Mouse (Mus musculus) kidney, embryonic 16.5 days (tissue): Measurements from ENCODE around the gene Tph2. TPM values are rescaled to one million over a fixed set of nuclear protein-coding genes. Genes with fewer than 3 reads are reported as not detected.
"Not testable (repeated sequence)": the region's sequence is repeated elsewhere in the genome, so short reads cannot be mapped to it uniquely, and the experiment has no call there.

ENCODE experiments used
- ATAC-seq: fragments of 200-750 bp; cut with Nextera tagmentation; 2 replicates; pipeline ENCODE4 v1.8.0; 2017; ENCODE audit warnings: moderate TSS enrichment; ENCODE audit not compliant: low FRiP score, low TSS enrichment
- H3K27ac ChIP-seq: fragments of 300-500 bp; sonication (generic); 2 replicates; pipeline ENCODE4 v1.5.1; 2014; ENCODE audit warnings: low read length
- H3K27me3 ChIP-seq: fragments of 300-500 bp; sonication (generic); 2 replicates; pipeline ENCODE4 v1.6.1; 2014; ENCODE audit warnings: low read length, control low read depth, mixed read lengths; ENCODE audit not compliant: insufficient read depth
- H3K36me3 ChIP-seq: fragments of 300-500 bp; sonication (generic); 2 replicates; pipeline ENCODE4 v1.6.1; 2014; ENCODE audit warnings: low read length, control low read depth, mixed read lengths; ENCODE audit not compliant: insufficient read depth
- H3K4me1 ChIP-seq: fragments of 300-500 bp; sonication (generic); 2 replicates; pipeline ENCODE4 v1.6.1; 2014; ENCODE audit warnings: low read length, control low read depth, mixed read lengths; ENCODE audit not compliant: insufficient read depth
- H3K4me2 ChIP-seq: fragments of 300-500 bp; sonication (generic); replicated peaks from 2 replicates; pipeline ENCODE4 v1.6.1; 2014; ENCODE audit warnings: low read depth, low read length
- H3K4me3 ChIP-seq: fragments of 300-500 bp; sonication (generic); 2 replicates; pipeline ENCODE4 v1.5.1; 2014; ENCODE audit warnings: mild to moderate bottlenecking, low read length
- H3K9ac ChIP-seq: fragments of 300-500 bp; sonication (generic); replicated peaks from 2 replicates; pipeline ENCODE4 v1.6.1; 2014; ENCODE audit warnings: low read length
- H3K9me3 ChIP-seq: fragments of 300-500 bp; sonication (generic); 2 replicates; pipeline ENCODE4 v1.6.1; 2016; ENCODE audit warnings: low read length, control low read depth
- WGBS: fragments of 180-500 bp; shearing (Covaris S2); extraction: QIAGEN DNeasy Blood & Tissue Kit; methylation state at CpG from one replicate; pipeline ENCODE4 v1.1.7; 2014; 5-methylcytosine and 5-hydroxymethylcytosine counted together
- polyA plus RNA-seq: library from polyadenylated mRNA; unstranded; fragments of >200 nt; fragmentation: Nextera tagmentation; extraction: Ambion mirVana; gene quantifications from 2 replicates; pipeline ENCODE4 v1.2.1, GENCODE M21; 2015

Tph2 gene
- polyA plus RNA-seq, 1 experiment from 2014 or later: 0.06 TPM

DNA sequence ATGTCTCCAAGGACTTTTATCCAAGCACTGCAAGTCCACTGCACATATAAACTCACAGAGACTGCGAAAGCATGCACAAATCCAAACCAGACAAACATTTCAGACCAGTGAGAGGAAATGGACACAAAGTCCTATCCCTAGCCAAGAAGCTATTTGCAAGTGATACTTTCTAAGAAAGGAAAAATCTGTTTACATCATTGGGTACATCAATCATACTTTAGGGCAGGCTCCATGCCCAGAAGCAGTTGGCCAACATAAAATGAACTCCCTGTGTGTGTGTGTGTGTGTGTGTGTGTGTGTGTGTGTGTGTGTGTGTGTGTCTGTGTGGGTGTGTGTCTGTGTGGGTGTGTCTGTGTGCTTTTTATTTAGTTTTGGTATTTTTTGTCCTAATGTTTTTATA is 2.6 kb upstream of the Tph2 start:
- no peak overlapping the region for H3K4me3 ChIP-seq
- H3K27ac ChIP-seq: no peak overlapping the region
- no peaks in the 10 kb centered on the region for H3K27me3 ChIP-seq
- H3K4me2 ChIP-seq: no peak overlapping the region
- no peaks in the 10 kb centered on the region for H3K9me3 ChIP-seq
- 81% methylated on average over 1 of the region's 1 CpGs for WGBS
- no peak for ATAC-seq
- no peak overlapping the region for H3K9ac ChIP-seq
- no peaks in the 10 kb centered on the region for H3K36me3 ChIP-seq
- H3K4me1 ChIP-seq: no peaks in the 10 kb centered on the region

DNA sequence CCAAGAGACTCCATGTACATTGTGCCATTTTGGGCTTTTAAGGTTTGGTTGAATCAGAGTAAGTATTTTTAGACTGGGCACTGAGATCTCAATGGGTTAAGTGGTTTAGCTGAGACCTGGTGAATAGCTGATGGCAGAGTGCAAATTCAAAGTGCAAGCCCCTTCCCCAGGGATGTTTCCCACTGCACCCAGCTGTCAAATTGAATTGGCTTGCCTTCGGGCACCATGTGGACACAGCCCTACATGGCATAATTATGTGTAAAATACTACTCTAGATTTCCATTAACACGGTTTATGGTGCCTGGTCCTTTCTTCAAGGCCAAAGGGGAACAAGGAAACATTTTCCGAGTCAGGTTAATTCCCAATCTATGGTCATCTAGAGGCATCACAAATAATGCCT is 3.8 kb downstream of the Tph2 start:
- 68% methylated on average over 3 of the region's 3 CpGs for WGBS
- Histone ChIP-seq H3K27me3 (no peaks in the 10 kb centered on the region), H3K4me3 (no peak overlapping the region), H3K9me3 (no peaks in the 10 kb centered on the region), H3K4me1 (no peaks in the 10 kb centered on the region), H3K4me2 (no peak overlapping the region), H3K9ac (no peak overlapping the region), H3K36me3 (no peaks in the 10 kb centered on the region), H3K27ac (no peak overlapping the region)
- no peak for ATAC-seq

DNA sequence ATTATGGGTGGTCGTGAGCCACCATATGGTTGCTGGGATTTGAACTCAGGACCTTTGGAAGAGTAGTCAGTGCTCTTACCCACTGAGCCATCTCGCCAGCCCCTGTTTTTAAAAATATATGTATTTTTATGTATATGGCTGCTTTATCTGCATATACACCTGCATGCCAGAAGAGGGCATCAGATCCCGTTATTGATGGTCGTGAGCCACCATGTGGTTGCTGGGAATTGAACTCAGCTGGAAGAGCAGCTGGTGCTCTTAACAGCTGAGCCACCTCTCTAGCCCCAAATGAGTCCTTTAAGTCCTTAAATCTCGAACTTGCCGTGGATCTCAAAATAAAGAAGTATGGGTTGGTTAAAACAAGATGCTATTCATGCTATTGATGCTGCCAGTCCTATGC is 6.8 kb downstream of the Tph2 start:
- not testable (repeated sequence) for H3K9me3 ChIP-seq, H3K9ac ChIP-seq, H3K4me1 ChIP-seq, H3K36me3 ChIP-seq, H3K27me3 ChIP-seq, H3K4me2 ChIP-seq, ATAC-seq, H3K4me3 ChIP-seq, H3K27ac ChIP-seq
- WGBS: 70% methylated on average over 6 of the region's 6 CpGs

DNA sequence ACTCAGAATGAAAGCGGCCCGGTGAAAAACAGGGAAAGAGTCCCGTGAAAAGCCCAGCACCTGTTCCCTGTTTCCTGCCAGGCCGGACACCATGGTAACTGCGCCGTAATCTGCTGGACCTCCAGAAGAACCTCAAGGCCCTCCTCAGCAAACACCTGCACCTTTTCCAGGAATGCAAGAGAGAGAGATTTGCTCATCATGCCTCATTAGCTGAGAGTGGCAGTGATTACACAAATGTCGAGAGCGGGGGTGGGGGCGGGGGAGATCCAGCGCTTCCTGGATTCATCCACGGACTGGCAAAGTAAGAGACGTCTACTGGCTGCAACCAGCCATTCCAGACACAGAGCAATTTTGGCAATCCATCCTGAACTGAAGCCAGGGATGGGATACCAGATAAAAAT is 9.2 kb downstream of the Tph2 start:
- Histone ChIP-seq H3K4me2 (peak overlapping the region; percentile 24; the same call in 1 of the 2 replicates), H3K4me1 (no peaks in the 10 kb centered on the region)
- WGBS: 32% methylated on average over 12 of the region's 12 CpGs

DNA sequence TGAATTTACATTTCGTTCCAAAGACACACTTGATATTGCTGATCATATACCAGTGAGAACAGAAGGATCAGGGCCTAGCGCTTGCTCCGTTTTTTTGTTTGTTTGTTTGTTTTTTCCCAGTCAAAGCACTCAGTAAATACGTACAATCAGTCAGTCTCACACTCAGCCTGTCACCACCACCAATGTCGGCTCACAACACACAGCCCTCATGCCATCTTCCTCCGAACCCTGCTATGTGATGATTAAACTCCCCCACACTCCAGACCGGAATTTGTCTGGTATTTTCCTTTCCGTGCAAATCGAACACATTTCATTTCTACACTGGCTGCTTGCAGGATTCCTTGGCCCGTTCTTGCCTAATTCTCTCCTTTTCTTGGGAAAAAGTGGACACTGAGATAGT is 11.5 kb downstream of the Tph2 start:
- H3K4me1 ChIP-seq: no peaks in the 10 kb centered on the region
- no peak overlapping the region for H3K4me3 ChIP-seq
- H3K9me3 ChIP-seq: no peaks in the 10 kb centered on the region
- no peak overlapping the region for H3K4me2 ChIP-seq
- H3K27ac ChIP-seq: no peak overlapping the region
- H3K9ac ChIP-seq: no peak overlapping the region
- H3K27me3 ChIP-seq: no peaks in the 10 kb centered on the region
- WGBS: 59% methylated on average over 10 of the region's 10 CpGs
- no peaks in the 10 kb centered on the region for H3K36me3 ChIP-seq
- no peak for ATAC-seq

More for the DNA sequence above, 9.2 kb downstream of the Tph2 start:
- Histone ChIP-seq H3K4me3 (no peak overlapping the region), H3K9me3 (no peaks in the 10 kb centered on the region), H3K9ac (no peak overlapping the region), H3K27me3 (no peaks in the 10 kb centered on the region), H3K27ac (no peak overlapping the region), H3K36me3 (no peaks in the 10 kb centered on the region)
- no peak for ATAC-seq

DNA sequence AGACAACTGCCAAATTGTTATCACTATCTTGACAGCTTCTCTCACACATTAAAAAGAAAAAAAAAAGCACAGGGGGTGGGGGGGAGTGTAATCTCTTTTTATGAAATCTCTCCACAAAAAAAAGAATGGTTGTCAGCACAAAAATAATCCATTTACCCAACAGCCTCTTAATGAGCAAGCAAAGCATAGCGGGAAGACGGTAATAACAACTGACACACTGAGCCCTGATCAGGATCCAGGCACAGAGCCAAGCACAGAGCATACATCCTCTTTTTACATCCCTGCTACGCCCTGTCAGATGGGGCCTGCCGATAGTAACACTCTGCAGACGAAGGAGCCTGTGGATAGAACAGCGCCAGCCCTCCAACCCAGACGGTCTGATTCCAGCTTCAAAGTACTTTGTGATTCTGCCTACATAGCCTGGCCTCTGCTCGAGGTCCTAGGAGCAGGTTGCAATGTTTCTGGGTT is 13.4 kb downstream of the Tph2 start:
- no peak overlapping the region for H3K4me2 ChIP-seq
- H3K4me3 ChIP-seq: no peak overlapping the region
- no peak for ATAC-seq
- H3K27me3 ChIP-seq: no peaks in the 10 kb centered on the region
- H3K9me3 ChIP-seq: no peaks in the 10 kb centered on the region
- H3K4me1 ChIP-seq: no peaks in the 10 kb centered on the region
- no peaks in the 10 kb centered on the region for H3K36me3 ChIP-seq
- WGBS: 61% methylated on average over 8 of the region's 8 CpGs
- H3K9ac ChIP-seq: no peak overlapping the region
- H3K27ac ChIP-seq: no peak overlapping the region

DNA sequence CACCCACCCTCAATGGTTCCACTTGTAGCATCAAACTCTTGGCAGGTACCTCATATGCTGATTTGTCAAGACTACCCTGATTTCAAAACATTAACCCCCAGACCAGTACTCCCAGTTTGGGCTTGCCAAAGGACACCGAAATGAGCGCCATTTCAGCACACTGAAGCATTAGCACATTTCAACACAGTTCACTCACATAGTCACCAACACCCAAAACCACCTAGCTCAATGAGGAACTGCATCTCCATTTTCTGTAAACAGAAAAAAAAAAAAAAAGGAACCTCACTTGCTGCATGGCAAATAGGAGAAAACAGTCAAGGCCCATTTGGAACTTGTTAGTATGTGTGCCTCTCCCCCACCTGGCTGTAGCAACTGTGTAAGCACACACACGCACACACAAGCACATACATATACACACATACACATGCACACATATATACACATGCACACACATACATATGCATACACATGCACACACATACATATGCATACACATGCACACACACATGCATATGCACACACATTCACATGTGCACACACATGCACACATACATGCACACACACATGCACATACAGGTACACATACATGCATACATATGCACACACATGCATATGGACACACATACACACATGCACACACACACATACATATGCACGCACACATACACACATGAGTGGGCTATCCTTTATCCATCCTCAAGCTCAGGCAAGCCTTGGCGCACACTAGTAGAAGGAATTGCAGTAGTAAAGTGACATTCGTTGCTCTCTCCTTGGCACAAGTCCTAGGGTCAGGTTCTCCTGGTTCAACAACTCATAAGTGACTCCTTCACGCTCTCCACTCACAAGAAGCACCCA is 14.1 kb downstream of the Tph2 start:
- no peak overlapping the region for H3K4me2 ChIP-seq
- no peak overlapping the region for H3K9ac ChIP-seq
- H3K36me3 ChIP-seq: no peaks in the 10 kb centered on the region
- no peak overlapping the region for H3K4me3 ChIP-seq
- ATAC-seq: no peak
- H3K4me1 ChIP-seq: no peaks in the 10 kb centered on the region
- no peaks in the 10 kb centered on the region for H3K27me3 ChIP-seq
- no peak overlapping the region for H3K27ac ChIP-seq
- 83% methylated on average over 7 of the region's 7 CpGs for WGBS
- no peaks in the 10 kb centered on the region for H3K9me3 ChIP-seq

DNA sequence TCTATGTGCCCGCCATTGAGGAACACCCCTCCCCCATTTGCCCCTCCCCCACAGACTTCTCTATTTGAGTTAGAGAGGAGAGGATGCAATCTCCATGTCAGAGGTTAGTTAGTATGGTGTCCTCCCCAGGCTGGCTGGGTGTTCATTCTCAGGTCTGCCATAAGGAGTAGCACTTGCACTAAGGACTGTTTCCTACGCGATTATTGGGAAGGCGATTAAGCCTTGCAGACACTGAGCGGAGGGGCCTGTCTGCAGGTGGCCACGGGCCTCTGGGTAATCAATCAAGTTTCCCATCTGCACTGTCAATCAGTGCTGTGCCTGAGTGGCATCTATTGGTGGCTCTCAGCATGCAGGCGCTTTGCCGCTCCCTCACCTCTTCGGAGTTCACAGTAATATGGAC is 15.4 kb downstream of the Tph2 start:
- no peak overlapping the region for H3K4me3 ChIP-seq
- H3K9me3 ChIP-seq: no peaks in the 10 kb centered on the region
- 39% methylated on average over 9 of the region's 9 CpGs for WGBS
- H3K4me2 ChIP-seq: no peak overlapping the region
- no peak overlapping the region for H3K27ac ChIP-seq
- no peaks in the 10 kb centered on the region for H3K4me1 ChIP-seq
- no peaks in the 10 kb centered on the region for H3K36me3 ChIP-seq
- ATAC-seq: no peak; the same call in 1 of the 2 replicates
- peaks cover 2% of the 10 kb centered on the region; the same call in 1 of the 2 replicates for H3K27me3 ChIP-seq
- no peak overlapping the region for H3K9ac ChIP-seq

DNA sequence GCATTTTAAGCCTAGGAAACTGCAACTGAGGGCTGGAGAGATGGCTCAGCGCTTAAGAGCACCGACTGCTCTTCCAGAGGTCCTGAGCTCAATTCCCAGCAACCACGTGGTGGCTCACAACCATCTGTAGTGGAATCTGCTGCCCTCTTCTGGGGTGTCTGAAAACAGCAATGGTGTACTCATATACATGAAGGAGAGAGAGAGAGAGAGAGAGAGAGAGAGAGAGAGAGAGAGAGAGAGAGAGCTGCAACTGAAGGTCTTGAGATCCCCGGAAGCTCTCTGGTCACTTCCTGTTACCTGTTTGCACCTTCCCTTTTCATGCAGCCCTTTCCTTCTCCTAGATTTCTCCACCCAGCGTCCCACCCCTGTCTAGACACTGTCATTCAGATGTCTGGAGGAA is 24.5 kb downstream of the Tph2 start:
- Histone ChIP-seq H3K27ac (no peak overlapping the region), H3K9ac (no peak overlapping the region), H3K27me3 (peaks cover 2% of the 10 kb centered on the region; the same call in 1 of the 2 replicates), H3K4me3 (no peak overlapping the region), H3K9me3 (no peaks in the 10 kb centered on the region), H3K36me3 (no peaks in the 10 kb centered on the region), H3K4me2 (no peak overlapping the region), H3K4me1 (no peaks in the 10 kb centered on the region)
- 81% methylated on average over 5 of the region's 5 CpGs for WGBS
- no peak for ATAC-seq

DNA sequence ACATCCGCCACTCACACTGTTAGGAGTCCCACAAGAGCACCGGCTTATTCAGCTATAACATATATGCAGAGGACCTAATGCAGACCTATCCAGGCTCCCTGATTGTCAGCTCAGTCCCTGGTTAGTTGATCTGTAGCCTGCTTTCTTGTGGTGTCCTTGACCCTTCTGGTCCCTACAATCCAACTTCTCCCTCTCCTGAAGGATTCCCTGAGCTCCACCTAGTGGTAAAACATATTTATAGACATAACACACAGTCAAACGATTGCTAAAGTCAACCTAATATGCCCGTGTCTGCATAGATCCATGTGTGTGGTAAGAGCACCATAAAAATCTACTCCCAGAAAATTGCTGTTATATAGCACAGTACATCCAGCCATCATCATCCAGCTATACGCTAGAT is 37.5 kb downstream of the Tph2 start:
- Histone ChIP-seq H3K27me3 (no peaks in the 10 kb centered on the region), H3K9ac (no peak overlapping the region), H3K27ac (no peak overlapping the region), H3K4me2 (no peak overlapping the region), H3K36me3 (no peaks in the 10 kb centered on the region), H3K9me3 (no peaks in the 10 kb centered on the region), H3K4me1 (no peaks in the 10 kb centered on the region), H3K4me3 (no peak overlapping the region)
- WGBS: 75% methylated on average over 5 of the region's 5 CpGs
- no peak for ATAC-seq
